Mouse (Mus musculus) gastrocnemius, postnatal 4 days (tissue): ENCODE data around the gene Mdm4. TPM values are rescaled to one million over a fixed set of nuclear protein-coding genes. Genes with fewer than 3 reads are reported as not detected.

ENCODE experiments used
- DNase-seq, 2 experiments: peaks; one replicate each; pipeline ENCODE4 v3.0.0; 2021 to 2022; ENCODE audit warnings: low spot score in 2 of 2, mixed read lengths in 2 of 2
- long read RNA-seq, 2 experiments: library from polyadenylated mRNA; stranded (forward); transcript quantifications; one replicate each; pipeline ENCODE4 v2.0.0; 2021
- total RNA-seq, 2 experiments: library from RNA; stranded (reverse); gene quantifications; 2 replicates each; pipeline ENCODE4 v1.2.3; 2021

The Mdm4 gene
- total RNA-seq = 10 to 100 TPM; 59.0 to 76.0 TPM
- long read RNA-seq, experiment 1, full-length matches to known transcripts = 5 of 16 reads
- long read RNA-seq, experiment 1, partial matches to known transcripts = 3 of 16 reads
- long read RNA-seq, experiment 1, other reads (novel, unspliced or antisense) = 8 of 16 reads
- long read RNA-seq, experiment 2, full-length matches to known transcripts = 6 of 13 reads
- long read RNA-seq, experiment 2, partial matches to known transcripts = 0 of 13 reads
- long read RNA-seq, experiment 2, other reads (novel, unspliced or antisense) = 7 of 13 reads

DNA sequence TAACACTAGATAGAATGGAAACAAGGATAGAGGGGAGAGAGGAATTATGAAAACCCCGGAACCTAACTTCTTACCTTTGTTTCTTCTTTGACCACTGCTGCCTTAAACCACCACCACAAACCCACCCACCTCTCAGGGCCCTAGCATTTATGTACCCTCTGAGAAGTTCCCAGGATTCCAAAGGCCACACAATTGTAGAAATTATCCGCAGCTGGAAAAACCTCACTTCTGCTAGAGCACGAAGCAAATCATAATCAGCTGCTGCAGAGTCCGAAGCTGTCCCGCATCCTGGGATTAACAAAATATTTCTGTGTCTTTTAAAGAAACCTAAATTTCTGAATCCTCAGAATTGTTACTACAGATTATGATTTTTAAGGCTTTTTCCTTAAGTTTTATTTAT is at the start of gene Mdm4:
Gene Mdm4 (minus strand): TSS at position 101 of the 400 bp plus-strand sequence.
- no peak for DNase-seq

DNA sequence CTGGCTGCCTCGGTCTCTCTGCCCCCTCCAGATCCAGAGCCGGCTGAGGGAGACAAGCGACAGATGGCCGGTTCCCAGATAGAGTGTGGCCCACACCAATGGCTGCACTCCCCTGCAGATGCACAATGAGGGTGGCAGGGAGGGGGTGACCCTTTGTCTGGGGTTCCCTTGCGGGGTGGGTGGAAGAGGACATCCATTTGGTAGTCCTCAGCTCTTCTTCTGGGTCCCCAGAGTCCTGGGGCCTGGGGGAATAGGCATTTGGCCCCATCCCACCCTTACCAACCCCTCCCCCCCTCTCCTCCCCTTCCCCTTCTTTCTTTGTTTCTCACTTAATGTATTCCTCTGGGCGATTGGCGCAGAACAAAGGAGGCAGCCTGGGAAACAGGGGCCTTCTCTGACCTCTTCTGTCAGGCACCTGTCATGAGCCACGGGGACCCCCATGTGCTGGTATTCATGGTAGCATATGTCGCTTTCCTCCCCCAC is 49.8 kb upstream of the Mdm4 start:
- DNase-seq = no peak

DNA sequence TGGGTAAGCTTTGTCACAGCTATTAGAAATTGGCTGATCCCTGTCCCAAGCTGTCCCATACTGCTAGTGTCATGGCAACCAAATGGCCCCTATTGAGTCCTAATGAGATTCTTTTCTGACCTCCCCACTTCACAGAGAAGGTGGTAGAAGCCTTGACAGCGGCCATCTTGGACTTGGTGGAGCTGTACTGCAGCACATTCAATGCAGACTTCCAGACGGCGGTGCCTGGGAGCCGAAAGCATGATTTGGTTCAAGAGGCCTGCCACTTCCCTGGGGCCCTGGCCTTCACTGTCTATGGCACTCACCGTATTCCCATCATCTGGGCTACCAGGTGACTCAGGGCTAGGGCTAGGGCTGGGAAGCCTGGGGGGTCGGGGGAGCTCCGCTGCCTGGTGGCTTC is 49.1 kb upstream of the Mdm4 start:
- no peak for DNase-seq

DNA sequence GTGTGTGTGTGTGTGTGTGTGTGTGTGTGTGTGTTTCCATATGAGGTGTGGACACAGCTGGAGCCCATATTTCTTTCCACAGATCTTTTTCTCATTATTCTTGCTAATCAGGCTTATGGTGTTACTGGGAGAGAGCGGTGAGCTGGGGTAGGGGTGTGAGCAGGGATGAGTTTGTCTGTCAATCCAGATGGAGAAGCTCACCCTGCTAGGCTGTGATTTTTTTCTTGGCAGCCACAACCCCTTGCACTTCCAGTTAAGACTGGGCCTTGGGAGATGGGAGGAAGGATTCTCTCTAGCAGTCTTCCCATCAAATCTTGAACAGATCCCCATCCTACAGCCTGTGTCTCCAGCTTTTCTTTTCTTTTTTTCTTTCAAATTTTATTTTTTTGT is 48.0 kb upstream of the Mdm4 start:
- DNase-seq = no peak

DNA sequence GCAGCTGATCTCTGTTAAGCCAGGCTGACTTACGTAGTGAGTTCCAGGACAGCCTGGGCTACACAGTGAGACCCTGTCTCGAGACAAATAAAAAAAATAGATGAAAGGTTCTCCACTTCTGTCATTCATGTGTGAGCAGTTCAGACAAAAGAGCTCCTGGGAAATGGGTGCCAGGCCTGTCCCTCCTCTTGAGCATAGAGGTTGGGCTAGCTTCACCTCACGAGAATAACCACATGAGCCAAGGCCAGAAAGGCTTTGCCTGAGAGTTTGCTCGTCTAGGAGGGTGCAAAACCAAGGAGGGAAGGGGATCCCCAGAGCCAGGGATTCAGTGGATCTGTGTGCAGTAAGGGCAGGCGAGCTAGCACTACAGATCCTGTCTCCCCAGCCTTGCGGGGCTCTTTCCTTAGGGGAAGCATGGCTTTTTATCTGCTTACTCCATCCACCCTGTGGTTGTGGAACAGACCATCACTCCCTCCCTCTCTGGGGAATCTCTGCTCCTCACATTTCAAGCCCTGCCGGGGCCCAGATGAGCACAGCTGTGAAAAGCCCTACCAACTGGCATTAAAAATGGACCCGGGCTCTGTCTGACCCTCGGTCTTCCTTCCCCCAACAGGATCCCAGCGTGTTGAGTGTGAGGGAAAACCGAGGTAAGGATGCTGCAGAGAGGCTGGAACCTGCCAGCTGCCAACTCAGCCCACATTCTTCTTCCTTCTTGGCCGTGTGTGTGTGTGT is 47.4 kb upstream of the Mdm4 start:
- peak; percentile 43 to 60 for DNase-seq

DNA sequence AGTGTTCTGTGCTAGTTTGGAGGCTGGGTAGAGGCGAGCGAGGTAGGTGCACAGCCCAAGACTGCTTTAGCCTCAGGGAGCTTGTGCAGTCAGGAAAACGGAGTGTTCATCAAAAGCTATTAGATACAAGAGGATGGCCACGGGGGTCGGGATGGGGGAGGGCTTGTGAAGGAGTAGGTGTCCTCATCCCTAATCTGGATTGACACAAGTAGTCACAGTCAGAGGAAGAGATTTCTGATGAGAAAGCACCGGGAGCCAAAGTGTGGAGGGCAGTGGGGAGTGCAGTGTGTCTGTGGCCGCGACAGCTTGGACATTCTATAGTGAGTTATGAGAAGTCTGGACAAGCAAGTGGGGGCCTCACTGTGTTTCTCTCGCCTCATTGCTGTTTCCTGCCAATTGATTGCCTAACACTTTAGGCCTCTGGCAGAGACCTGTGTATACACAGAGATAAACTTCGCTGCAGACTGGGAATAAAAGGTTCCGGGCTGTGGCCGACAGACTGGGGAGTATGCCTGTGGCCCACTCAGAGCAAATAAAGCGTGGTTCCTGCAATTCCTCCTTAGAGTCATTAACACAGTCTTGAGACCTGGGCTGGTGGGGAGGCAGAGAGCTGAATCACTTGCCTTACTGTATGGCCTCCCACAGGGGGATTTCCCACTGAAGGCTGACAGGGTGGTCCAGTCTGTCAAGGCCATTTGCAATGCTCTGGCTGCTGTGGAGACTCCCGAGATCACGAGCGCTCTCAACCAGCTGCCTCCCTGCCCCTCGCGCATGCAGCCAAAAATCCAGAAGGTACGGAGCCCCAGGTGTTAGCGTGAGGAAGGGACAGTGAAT is 46.5 kb upstream of the Mdm4 start:
- no peak for DNase-seq

DNA sequence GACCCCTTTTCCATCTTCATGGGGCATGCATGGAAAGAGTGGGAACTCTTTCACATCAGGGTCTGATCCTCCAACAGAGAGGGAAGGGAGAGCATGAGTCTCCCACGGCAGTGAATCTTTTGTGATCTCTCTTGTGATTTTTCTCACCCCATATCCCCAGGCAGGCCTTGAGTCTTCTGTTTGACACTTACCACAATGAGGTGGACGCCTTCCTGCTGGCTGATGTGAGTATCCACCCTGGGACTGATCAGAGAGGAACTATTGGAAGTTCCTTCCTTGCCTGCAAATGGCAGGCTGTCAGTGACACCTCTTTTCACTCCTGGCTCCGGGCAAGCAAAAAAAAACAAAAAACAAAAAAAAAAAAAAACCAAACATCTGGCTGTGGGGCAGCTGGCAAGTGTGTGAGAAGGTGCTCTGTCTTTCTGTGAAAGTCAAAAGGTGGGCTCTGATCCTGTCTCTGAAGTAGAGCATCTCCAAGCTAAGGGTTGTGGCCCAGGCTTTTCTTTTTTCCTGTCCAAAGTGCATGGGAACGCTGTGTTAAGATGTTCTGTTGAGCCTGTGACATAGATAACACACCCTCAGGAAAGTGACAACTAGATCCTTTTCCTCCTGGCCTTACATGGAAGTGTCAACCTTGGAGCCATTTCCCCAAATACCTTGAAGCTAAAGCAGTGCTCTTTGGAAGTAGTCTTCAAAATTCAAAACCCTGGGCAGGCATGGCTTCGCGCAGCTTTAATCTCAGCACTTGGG is 45.5 kb upstream of the Mdm4 start:
- DNase-seq = no peak

DNA sequence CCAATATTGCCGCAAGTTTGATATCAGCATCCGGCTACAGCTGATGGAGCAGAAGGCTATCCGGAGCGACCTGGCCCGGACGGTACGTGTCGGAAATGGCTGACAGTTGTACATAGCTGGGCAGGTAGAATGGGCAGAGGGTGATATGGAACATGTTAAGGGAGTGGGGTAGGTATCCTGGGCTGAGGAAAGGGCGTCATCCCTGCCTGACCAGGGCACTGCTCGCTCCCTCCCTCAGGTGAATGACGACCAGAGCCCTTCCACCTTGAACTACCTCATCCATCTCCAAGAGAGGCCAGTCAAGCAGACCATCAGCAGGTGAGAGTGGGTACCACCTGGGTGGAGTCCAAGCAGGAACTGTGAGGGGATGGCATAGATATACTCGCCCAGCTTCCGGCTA is 44.2 kb upstream of the Mdm4 start:
- no peak for DNase-seq

DNA sequence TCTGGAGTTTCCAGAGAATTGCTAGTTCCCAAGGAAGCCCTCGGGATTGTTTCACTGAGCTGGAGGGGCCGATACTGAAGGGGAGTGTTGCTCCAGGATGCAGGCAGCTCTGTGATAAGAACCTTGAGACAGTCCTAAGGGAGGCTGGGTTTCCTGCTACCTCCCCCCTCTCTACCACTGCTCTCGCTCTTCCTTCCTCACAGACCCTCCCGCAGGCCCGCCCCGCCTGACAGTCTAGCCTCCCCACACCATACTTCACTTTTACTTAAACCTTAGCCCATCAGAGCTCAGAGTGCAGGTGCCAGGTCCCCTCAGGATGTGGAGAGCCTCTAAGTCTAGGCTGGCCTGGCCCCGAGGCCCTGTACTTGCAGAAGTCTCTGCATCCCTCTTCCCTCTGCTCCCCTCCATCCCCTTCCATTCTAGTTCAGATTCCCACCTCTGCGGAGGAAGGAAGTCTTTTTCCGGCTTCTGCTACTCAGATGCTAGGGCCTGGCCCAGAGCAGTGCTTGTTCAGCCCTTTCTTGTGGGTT is 43.0 kb upstream of the Mdm4 start:
- no peak for DNase-seq

DNA sequence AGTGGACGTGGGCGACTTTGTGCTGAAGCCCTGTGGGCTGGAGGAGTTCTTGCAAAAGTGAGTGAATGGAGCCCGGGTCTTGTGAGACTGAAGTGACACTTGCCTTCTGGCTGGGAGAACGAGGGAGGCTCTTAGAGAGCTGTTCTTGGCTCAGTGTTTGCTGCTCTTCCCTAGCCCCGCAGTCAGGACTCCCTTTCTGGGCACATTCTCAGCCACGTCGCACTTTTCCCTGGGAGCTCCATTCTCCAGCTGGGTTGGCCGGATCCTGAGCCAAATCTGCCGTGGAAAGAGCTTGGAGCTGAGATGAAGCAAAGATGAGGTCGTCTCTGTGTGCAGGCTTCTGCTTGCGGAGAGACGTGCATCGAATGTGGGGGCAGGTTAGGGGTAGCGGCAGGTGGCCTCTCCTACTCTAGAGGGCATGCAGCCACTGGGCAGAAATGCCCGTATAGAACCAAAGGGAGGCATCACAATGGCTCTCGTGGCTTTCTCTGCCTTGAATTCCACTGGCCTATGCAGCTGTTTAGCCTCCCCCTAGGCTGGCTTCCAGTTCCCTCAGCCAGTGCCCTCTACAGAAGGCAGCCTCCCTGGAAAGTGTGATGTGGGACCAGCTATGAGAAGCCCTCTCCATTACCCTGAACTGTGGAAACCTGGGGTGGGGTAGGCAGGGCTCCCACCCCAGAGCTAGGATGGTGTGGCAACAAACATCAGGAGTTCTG is 41.5 kb upstream of the Mdm4 start:
- peak; percentile 57 to 86 for DNase-seq

DNA sequence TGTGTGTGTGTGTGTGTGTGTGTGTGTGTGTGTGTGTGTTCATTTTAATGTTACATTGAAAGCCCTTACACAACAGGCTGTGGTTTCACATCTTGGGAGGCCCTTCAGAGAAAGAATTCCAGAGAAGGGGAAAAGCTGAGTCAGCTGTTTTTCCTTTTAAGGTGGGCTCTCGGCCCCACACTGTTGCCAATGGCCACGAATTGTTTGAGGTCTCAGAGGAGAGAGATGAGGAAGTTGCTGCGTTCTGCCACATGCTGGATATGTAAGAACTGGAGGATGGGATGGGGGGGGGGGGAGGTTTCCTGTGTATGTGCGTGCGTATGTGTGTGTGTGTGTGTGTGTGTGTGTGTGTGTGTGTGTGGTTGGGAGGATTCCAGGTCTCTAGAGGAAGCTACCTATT is 39.8 kb upstream of the Mdm4 start:
- DNase-seq = no peak

DNA sequence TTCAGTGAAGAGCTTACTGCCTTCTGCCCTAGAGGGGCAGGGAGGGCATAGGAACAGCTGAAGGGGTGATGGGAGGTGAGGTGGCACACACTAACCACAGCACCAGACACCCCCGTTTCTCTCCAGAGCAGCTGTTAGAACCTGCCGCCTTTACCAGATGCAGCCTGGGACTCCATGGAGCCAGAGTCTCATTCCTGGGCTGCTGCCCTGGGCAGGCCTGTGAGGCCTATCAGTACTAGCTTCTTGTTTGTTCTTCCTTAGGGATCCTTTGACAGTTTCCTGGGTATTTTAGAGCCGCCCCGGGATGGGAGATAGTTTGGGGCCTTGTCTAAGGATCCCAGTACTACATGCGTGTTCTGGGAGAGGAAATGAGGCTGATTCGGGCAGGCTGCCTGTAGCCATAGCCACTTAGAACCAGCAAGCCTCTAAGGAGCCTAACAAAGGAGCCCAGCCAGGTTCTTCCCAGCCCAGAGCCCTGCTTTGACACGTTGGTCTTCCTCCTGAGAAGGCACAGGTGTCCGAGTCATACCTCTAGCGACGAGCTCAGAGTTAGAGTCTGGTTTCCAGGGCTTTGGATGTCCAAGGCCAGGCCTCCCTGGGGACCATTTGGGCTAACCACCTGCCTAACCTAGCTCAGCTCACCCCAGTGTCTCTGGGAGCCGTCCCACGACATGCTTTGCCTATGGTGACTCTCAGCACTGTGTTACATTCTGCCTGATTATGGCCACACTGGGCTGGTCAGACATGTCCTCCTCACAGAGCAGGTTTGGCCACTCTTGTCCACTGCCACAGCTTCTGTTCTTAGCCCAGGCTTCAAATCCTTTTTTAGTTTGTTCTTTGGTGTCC is 39.1 kb upstream of the Mdm4 start:
- no peak for DNase-seq

DNA sequence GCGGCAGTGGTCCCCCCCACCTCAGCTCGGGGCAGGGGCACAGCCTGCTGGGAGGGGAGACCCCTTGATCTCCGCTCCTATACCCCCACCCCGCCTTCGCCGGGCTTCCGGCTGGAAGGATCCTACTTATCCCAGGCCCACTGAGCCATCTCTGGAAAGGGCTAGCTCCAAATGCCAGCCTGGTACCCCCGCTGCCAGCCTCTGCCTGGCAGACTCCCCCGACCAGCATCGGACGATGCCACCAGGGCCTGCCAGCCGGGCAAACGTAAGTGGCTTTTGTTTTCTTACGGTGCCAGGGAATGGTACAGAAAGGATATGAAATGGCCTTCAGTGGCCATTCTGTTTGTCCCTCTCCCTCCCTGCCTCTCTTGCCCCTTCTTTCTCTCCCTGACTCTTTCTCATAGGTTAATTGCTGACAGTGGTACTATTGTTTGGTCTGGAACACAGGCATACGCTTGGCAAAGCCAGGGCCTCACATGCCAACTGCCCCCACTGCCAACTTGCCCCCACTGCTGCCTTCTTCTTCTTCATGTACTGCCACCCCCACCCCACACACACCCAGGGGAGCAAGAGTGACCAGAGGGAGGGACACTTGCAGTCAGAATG is 38.4 kb upstream of the Mdm4 start:
- DNase-seq = no peak

DNA sequence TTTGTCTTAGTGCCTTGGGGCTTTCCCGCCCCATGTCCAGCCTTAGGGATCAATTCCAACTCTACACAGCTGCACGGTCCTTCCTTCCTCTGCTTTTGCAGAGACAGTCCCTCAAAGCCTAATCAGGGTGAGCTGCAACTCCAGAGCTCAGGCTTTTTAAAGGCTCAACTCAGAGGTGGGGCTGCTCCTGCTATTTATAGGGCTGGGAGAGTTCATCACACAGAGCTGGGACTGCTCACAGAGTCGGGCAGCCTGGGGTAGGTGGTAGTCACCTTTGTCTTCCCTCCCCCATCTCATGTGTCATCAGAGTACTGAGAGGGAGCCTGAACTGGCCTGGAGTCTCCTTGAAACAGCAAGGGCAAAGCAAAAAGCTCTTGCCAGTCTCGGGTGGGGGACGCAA is 37.9 kb upstream of the Mdm4 start:
- no peak for DNase-seq

DNA sequence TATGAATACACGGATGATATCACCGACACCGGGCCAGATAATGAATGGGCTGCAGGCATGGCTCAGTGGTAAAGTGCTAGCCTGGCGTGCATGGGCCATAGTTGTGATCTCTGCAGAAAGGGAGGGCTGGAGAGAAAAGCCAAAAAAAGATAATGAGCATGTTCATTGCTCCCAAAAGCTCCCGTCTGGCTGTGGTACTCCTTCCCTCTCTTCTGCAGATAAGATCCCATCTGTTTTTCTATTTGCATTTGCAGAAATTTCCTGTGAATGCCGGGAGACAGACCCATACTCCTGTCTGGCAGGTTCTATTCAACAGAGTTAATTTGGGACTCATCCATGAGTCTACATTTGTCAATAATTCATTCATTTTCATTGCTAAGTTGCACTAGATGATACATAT is 32.8 kb upstream of the Mdm4 start:
- no peak for DNase-seq

DNA sequence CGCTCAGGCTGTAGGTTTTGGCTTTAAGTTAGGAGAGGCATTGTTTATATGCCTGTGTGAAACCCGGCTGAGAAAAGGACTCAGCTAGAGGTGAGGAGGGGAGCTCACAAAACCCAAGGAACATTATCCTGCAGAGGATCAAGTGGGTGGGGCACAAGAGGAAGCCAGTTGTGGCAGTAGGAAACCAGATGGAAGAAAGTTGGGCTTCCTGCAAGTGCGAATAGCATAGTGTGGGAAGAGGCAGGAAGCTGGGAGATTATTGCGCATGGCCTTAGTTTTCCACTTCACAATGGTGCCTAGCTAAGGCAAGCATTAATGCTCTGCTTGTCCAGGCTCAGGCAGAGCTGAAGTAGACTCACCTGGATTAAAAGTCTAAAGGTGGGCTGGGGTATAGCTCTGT is 30.3 kb upstream of the Mdm4 start:
- DNase-seq = no peak

DNA sequence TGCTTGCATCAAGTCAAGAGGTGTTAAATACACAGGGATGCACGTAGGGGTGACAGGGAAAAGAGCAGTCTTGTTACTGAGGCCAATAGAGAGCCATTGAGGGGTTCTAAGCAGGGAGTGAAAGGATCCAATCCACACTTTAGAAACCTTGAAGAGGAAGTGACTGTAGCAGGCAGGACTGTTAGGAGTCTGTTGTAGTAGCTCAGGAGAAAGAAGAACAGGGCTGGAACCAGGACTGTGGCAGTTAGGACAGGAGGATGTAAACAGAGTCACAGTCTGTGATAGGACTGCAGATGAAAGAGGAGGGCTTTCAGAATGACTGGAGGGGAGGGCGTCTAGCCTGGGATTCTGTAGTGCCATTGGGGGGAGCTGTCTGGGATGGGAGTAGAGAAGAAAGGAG is 29.2 kb upstream of the Mdm4 start:
- no peak for DNase-seq

DNA sequence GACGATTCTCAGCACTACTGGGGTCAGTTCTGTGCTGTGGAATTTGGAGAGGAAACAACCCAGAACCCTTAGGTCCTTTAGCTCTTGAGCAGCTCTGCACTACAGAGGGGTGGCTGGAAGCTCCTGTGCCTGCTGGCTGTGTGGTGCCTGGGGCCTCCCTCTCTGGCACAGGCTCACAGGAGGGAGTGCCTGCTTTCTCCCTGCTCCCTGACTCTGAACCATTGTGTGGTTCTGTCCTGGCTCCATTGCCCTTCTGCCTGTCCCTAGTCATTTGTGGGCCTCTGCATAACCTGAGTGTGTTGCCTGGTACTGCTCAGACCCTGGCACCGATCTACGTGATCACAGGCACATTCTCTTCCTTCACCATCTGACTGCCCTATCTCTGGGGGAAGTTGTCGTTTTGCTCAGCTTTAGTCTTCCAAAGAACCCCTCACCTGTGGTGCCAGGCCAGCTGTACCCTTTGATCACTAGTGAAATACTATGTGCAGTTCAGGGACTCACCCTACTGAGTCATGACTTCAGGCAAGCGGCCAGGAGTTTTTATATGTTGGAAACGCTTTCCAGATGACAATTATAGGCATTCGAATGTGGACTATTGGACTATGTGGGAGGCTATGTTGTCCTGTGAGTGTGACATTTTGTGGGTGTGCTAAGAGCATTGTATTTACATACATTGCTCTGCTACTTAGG is 27.1 kb upstream of the Mdm4 start:
- no peak for DNase-seq
